Mouse (Mus musculus) thymus, postnatal 0 days (tissue): ENCODE measurements around the gene Slc5a4a. TPM values are rescaled to one million over a fixed set of nuclear protein-coding genes. Genes with fewer than 3 reads are reported as not detected.

Experiments
- DNase-seq: peaks from one replicate; pipeline ENCODE4 v3.0.0-alpha.2; 2015; ENCODE audit warnings: low spot score
- microRNA counts: library from miRNA; unstranded; fragments of <30 nt; microRNA quantifications from one replicate; lab custom pipeline; 2015
- microRNA-seq: library from miRNA; unstranded; fragments of <30 nt; microRNA quantifications from one replicate; pipeline ENCODE4, GENCODE M21; 2016; ENCODE audit warnings: borderline number of aligned reads
- polyA plus RNA-seq: library from polyadenylated mRNA; unstranded; fragments of >200 nt; fragmentation: Nextera tagmentation; extraction: Ambion mirVana; gene quantifications from 2 replicates; pipeline ENCODE4 v1.2.1, GENCODE M21; 2015

Slc5a4a gene
- polyA plus RNA-seq, 1 experiment from 2014 or later, result not detected

GRCm38 (mm10) chr10:76218240-76218639 is 71.0 kb downstream of the Slc5a4a start:
- no peak for DNase-seq

GRCm38 (mm10) chr10:76225944-76226343 is 78.7 kb downstream of the Slc5a4a start:
- no peak for DNase-seq

GRCm38 (mm10) chr10:76229627-76230026 is 82.4 kb downstream of the Slc5a4a start:
- peak; percentile 9 for DNase-seq

GRCm38 (mm10) chr10:76237341-76238225 is 90.3 kb downstream of the Slc5a4a start, which contains the start of gene Prmt2:
Gene Prmt2 (minus strand): TSS chr10:76237865.
- peak; percentile 92 for DNase-seq

MicroRNA genes within 50 kb of the gene (microRNA counts, 519-probe panel; counts per million panel counts)
- 5,272 counts per million, percentile 86 among the panel's probes with 10 or more counts for microRNA mmu-miR-678 (lab: Ali Mortazavi, UCI)

Small RNA genes within 50 kb of the gene (microRNA-seq; reads per million reads assigned to microRNA genes)
- gene Mir678, result not detected

Other genes with a start within 250 kb of the Slc5a4a start
- gene Smarcb1, start 225.8 kb upstream of the Slc5a4a start, polyA plus RNA-seq, result 138 and 140 TPM in 2 replicates
- gene Chchd10, start 214.3 kb upstream of the Slc5a4a start, polyA plus RNA-seq, result 21.6 and 22.2 TPM in 2 replicates
- 7.9 and 8.6 TPM in 2 replicates for gene Mmp11, start 211.0 kb upstream of the Slc5a4a start, polyA plus RNA-seq
- gene Gm867, start 206.8 kb upstream of the Slc5a4a start, polyA plus RNA-seq, result 0.39 and 0.46 TPM in 2 replicates
- gene Vpreb3, start 204.4 kb upstream of the Slc5a4a start, polyA plus RNA-seq, result 1.9 and 2.0 TPM in 2 replicates
- 0.94 and 1.3 TPM in 2 replicates for gene Gm5134, start 192.9 kb upstream of the Slc5a4a start, polyA plus RNA-seq
- 16.6 TPM in 2 replicates for gene Zfp280b, start 114.8 kb upstream of the Slc5a4a start, polyA plus RNA-seq
- not detected in 2 replicates for gene Slc5a4b, start 36.5 kb upstream of the Slc5a4a start, polyA plus RNA-seq
- 13.7 and 15.4 TPM in 2 replicates for gene Prmt2, start 90.4 kb downstream of the Slc5a4a start, polyA plus RNA-seq
- gene S100b, start 106.4 kb downstream of the Slc5a4a start, polyA plus RNA-seq, result 0.14 and 0.27 TPM in 2 replicates
- 1.6 and 2.2 TPM in 2 replicates for gene Dip2a, start 197.8 kb downstream of the Slc5a4a start, polyA plus RNA-seq